Mouse (Mus musculus): ENCODE measurements at regions not wholly inside any gene's neighbourhood (a gene's known extent, or its start where the extent isn't known, plus 50 kb on each side); places are given as distances from the start of the nearest gene placed in this dataset.

- ATAC-seq, result no peak
- H3K4me2 ChIP-seq (replicated peaks; ENCODE audit: low read depth), result no peak overlapping the region
- no peak overlapping the region for H3K9ac ChIP-seq (ENCODE audit: low read depth, low read length)
- 85% methylated on average over 2 of the region's 3 CpGs for WGBS
- H3K9me3 ChIP-seq (ENCODE audit: control insufficient read depth), result no peaks in the 10 kb centered on the region
- H3K4me1 ChIP-seq (replicated peaks; ENCODE audit: control insufficient read depth, insufficient read depth, low read length), result no peaks in the 10 kb centered on the region
- no peaks in the 10 kb centered on the region for H3K27me3 ChIP-seq (replicated peaks; ENCODE audit: control insufficient read depth, insufficient read depth, low read length)
- no peaks in the 10 kb centered on the region for H3K36me3 ChIP-seq (ENCODE audit: control insufficient read depth, insufficient read depth)
- H3K4me3 ChIP-seq (ENCODE audit: low read depth, low read length), result no peak overlapping the region
- TF ChIP-seq CTCF (IDR thresholded peaks at IDR 0.05; ENCODE audit: low read depth), result no peak
- H3K27ac ChIP-seq (ENCODE audit: low read depth, low read length), result no peak overlapping the region
These were observed 717.5 kb upstream of the Igfbp3 start for GRCm38 (mm10) chr11:7931064-7931797.

- ATAC-seq, result no peak
- Histone ChIP-seq H3K4me2 (replicated peaks; ENCODE audit: low read depth) (no peak overlapping the region), H3K27me3 (replicated peaks; ENCODE audit: control insufficient read depth, insufficient read depth, low read length) (no peaks in the 10 kb centered on the region)
These were observed 714.0 kb upstream of the Igfbp3 start for GRCm38 (mm10) chr11:7927676-7928075.

GRCm38 (mm10) chr11:7912036-7912435, 698.3 kb upstream of the Igfbp3 start:
- Histone ChIP-seq H3K36me3 (ENCODE audit: control insufficient read depth, insufficient read depth) (no peaks in the 10 kb centered on the region), H3K4me1 (replicated peaks; ENCODE audit: control insufficient read depth, insufficient read depth, low read length) (no peaks in the 10 kb centered on the region), H3K27ac (ENCODE audit: low read depth, low read length) (no peak overlapping the region), H3K9ac (ENCODE audit: low read depth, low read length) (no peak overlapping the region), H3K9me3 (ENCODE audit: control insufficient read depth) (no peaks in the 10 kb centered on the region), H3K4me2 (replicated peaks; ENCODE audit: low read depth) (no peak overlapping the region), H3K27me3 (replicated peaks; ENCODE audit: control insufficient read depth, insufficient read depth, low read length) (no peaks in the 10 kb centered on the region), H3K4me3 (ENCODE audit: low read depth, low read length) (no peak overlapping the region)
- 65% methylated on average over 3 of the region's 3 CpGs for WGBS
- no peak for TF ChIP-seq CTCF (IDR thresholded peaks at IDR 0.05; ENCODE audit: low read depth)
- no peak for ATAC-seq

More at GRCm38 (mm10) chr11:7927676-7928075, 714.0 kb upstream of the Igfbp3 start:
- Histone ChIP-seq H3K9ac (ENCODE audit: low read depth, low read length) (no peak overlapping the region), H3K9me3 (ENCODE audit: control insufficient read depth) (no peaks in the 10 kb centered on the region), H3K4me1 (replicated peaks; ENCODE audit: control insufficient read depth, insufficient read depth, low read length) (no peaks in the 10 kb centered on the region), H3K36me3 (ENCODE audit: control insufficient read depth, insufficient read depth) (no peaks in the 10 kb centered on the region), H3K4me3 (ENCODE audit: low read depth, low read length) (no peak overlapping the region), H3K27ac (ENCODE audit: low read depth, low read length) (no peak overlapping the region)
- no peak for TF ChIP-seq CTCF (IDR thresholded peaks at IDR 0.05; ENCODE audit: low read depth)

- Histone ChIP-seq H3K27me3 (replicated peaks; ENCODE audit: control insufficient read depth, insufficient read depth, low read length) (no peaks in the 10 kb centered on the region), H3K36me3 (ENCODE audit: control insufficient read depth, insufficient read depth) (no peaks in the 10 kb centered on the region), H3K27ac (ENCODE audit: low read depth, low read length) (no peak overlapping the region), H3K9ac (ENCODE audit: low read depth, low read length) (no peak overlapping the region), H3K9me3 (ENCODE audit: control insufficient read depth) (no peaks in the 10 kb centered on the region), H3K4me1 (replicated peaks; ENCODE audit: control insufficient read depth, insufficient read depth, low read length) (no peaks in the 10 kb centered on the region), H3K4me3 (ENCODE audit: low read depth, low read length) (no peak overlapping the region), H3K4me2 (replicated peaks; ENCODE audit: low read depth) (no peak overlapping the region)
- no peak for ATAC-seq
- no peak for TF ChIP-seq CTCF (IDR thresholded peaks at IDR 0.05; ENCODE audit: low read depth)
These were observed 686.5 kb upstream of the Igfbp3 start for GRCm38 (mm10) chr11:7900266-7900665.

DNA sequence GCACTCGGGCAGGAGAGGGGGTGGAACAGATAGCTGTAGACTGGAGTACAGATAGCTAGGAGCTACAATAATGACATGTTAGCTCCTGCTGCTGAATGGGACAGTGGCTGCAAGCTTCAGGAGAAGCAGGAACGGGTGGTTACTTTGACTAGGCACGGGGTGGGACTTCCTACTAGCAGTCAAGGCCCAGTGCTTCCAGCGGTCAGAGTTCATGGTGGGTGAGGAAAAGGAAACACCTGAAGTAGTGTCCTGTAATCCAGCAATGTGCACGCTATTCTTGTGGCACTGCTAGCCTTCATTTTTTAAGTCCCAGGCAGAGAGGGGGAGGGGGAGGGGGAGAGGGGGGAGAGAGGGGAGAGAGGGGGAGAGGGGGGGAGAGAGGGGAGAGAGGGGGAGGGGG, 684.5 kb upstream of the Igfbp3 start:
- Histone ChIP-seq H3K4me3 (ENCODE audit: low read depth, low read length) (no peak overlapping the region), H3K4me1 (replicated peaks; ENCODE audit: control insufficient read depth, insufficient read depth, low read length) (no peaks in the 10 kb centered on the region), H3K27ac (ENCODE audit: low read depth, low read length) (no peak overlapping the region), H3K4me2 (replicated peaks; ENCODE audit: low read depth) (no peak overlapping the region), H3K36me3 (ENCODE audit: control insufficient read depth, insufficient read depth) (no peaks in the 10 kb centered on the region), H3K9me3 (ENCODE audit: control insufficient read depth) (no peaks in the 10 kb centered on the region), H3K27me3 (replicated peaks; ENCODE audit: control insufficient read depth, insufficient read depth, low read length) (no peaks in the 10 kb centered on the region), H3K9ac (ENCODE audit: low read depth, low read length) (no peak overlapping the region)
- ATAC-seq, result no peak
- WGBS, result 66% methylated on average over 5 of the region's 5 CpGs
- TF ChIP-seq CTCF (IDR thresholded peaks at IDR 0.05; ENCODE audit: low read depth), result no peak

GRCm38 (mm10) chr11:7880506-7880905, 666.8 kb upstream of the Igfbp3 start:
- no peak overlapping the region for H3K4me3 ChIP-seq (ENCODE audit: low read depth, low read length)
- WGBS, result 65% methylated on average over 2 of the region's 2 CpGs
- TF ChIP-seq CTCF (IDR thresholded peaks at IDR 0.05; ENCODE audit: low read depth), result no peak

More at GRCm38 (mm10) chr11:7880506-7880905, 666.8 kb upstream of the Igfbp3 start:
- Histone ChIP-seq H3K4me1 (replicated peaks; ENCODE audit: control insufficient read depth, insufficient read depth, low read length) (no peaks in the 10 kb centered on the region), H3K4me2 (replicated peaks; ENCODE audit: low read depth) (no peak overlapping the region), H3K9ac (ENCODE audit: low read depth, low read length) (no peak overlapping the region), H3K36me3 (ENCODE audit: control insufficient read depth, insufficient read depth) (no peaks in the 10 kb centered on the region), H3K27ac (ENCODE audit: low read depth, low read length) (no peak overlapping the region), H3K9me3 (ENCODE audit: control insufficient read depth) (no peaks in the 10 kb centered on the region), H3K27me3 (replicated peaks; ENCODE audit: control insufficient read depth, insufficient read depth, low read length) (no peaks in the 10 kb centered on the region)
- ATAC-seq, result no peak

Data from intestine, postnatal 0 days (tissue).